Mouse (Mus musculus): ENCODE data around the gene Spdye4c. TPM values are rescaled to one million over a fixed set of nuclear protein-coding genes. Genes with fewer than 3 reads are reported as not detected.

Spdye4c gene
- polyA plus RNA-seq (2012; rRNA removed): not detected in 2 replicates
- polyA plus RNA-seq (2014; fragmentation: Nextera tagmentation; extraction: Ambion mirVana): not detected in 2 replicates

DNA sequence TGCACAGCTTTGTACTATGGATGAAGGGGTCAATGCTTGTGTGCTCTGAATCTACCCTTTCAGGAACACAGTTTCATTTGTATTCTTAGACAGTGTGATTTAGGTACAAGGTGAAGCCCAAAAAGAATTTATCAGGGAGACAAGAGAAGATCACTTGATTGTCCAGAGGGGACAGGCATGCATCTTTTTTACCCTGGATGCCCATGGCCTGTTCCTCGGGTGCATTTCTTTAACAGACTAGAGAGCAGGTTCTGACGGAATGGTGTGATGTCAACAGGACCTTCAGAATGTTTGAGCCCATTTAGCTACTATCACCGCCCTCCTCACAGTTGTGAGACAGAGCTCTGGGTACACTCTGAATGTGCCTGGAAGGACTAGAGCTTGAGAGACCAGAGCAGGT lies at the start of gene Spdye4c:
Gene Spdye4c (plus strand): TSS at position 301 of the 400 bp plus-strand sequence.
- no peak for ATAC-seq (ENCODE audit: insufficient read depth)
- no peaks in the 10 kb centered on the region for H3K9me3 ChIP-seq (ENCODE audit: control insufficient read depth, low read length)
- H3K4me2 ChIP-seq (ENCODE audit: low read depth): no peak within 1 kb of the TSS
- WGBS (ENCODE audit: insufficient replicate concordance): 72% methylated on average over 3 of the region's 3 CpGs
- no peak for DNase-seq (ENCODE audit: low read depth in 3 of 3, low spot score in 3 of 3)
- TF ChIP-seq CTCF (IDR thresholded peaks at IDR 0.05; ENCODE audit: low read depth): no peak
- TF ChIP-seq EP300 (IDR thresholded peaks at IDR 0.05; ENCODE audit: low read depth): no peak
- H3K4me3 ChIP-seq (ENCODE audit: insufficient read depth in 1 of 2, low read depth in 2 of 2, low read length in 2 of 2): no peak within 1 kb of the TSS
- no peak within 1 kb of the TSS for H3K27ac ChIP-seq
- H3K36me3 ChIP-seq (replicated peaks; ENCODE audit: control insufficient read depth, insufficient read depth, low read depth): no peaks in the 10 kb centered on the region
- no peak within 1 kb of the TSS for H3K9ac ChIP-seq (replicated peaks)
- H3K4me1 ChIP-seq (replicated peaks; ENCODE audit: control insufficient read depth in 2 of 2, insufficient read depth in 2 of 2, low read length in 1 of 2): no peaks in the 10 kb centered on the region
- no peaks in the 10 kb centered on the region for H3K27me3 ChIP-seq (ENCODE audit: control insufficient read depth, insufficient read depth, low read length)

GRCm38 (mm10) chr2:128543495-128543894 lies 47.5 kb upstream of the Spdye4c start:
- no peak overlapping the region for H3K27ac ChIP-seq
- TF ChIP-seq CTCF (IDR thresholded peaks at IDR 0.05; ENCODE audit: low read depth): no peak
- ATAC-seq (ENCODE audit: insufficient read depth): no peak
- H3K36me3 ChIP-seq (replicated peaks; ENCODE audit: control insufficient read depth, insufficient read depth, low read depth): no peaks in the 10 kb centered on the region
- WGBS (ENCODE audit: insufficient replicate concordance): 47% methylated on average over 8 of the region's 8 CpGs
- H3K4me1 ChIP-seq (replicated peaks; ENCODE audit: control insufficient read depth in 2 of 2, insufficient read depth in 2 of 2, low read length in 1 of 2): 0 out of 4 replicates have a peak, but pooled peaks cover 0 to 2% of the 10 kb centered on the region in 2 experiments
- no peak overlapping the region for H3K4me3 ChIP-seq (ENCODE audit: insufficient read depth in 1 of 2, low read depth in 2 of 2, low read length in 2 of 2)
- no peak overlapping the region for H3K9ac ChIP-seq (replicated peaks)
- no peak for DNase-seq (ENCODE audit: low read depth in 3 of 3, low spot score in 3 of 3)
- H3K27me3 ChIP-seq (ENCODE audit: control insufficient read depth, insufficient read depth, low read length): no peaks in the 10 kb centered on the region
- H3K4me2 ChIP-seq (ENCODE audit: low read depth): no peak overlapping the region
- H3K9me3 ChIP-seq (ENCODE audit: control insufficient read depth, low read length): no peaks in the 10 kb centered on the region

DNA sequence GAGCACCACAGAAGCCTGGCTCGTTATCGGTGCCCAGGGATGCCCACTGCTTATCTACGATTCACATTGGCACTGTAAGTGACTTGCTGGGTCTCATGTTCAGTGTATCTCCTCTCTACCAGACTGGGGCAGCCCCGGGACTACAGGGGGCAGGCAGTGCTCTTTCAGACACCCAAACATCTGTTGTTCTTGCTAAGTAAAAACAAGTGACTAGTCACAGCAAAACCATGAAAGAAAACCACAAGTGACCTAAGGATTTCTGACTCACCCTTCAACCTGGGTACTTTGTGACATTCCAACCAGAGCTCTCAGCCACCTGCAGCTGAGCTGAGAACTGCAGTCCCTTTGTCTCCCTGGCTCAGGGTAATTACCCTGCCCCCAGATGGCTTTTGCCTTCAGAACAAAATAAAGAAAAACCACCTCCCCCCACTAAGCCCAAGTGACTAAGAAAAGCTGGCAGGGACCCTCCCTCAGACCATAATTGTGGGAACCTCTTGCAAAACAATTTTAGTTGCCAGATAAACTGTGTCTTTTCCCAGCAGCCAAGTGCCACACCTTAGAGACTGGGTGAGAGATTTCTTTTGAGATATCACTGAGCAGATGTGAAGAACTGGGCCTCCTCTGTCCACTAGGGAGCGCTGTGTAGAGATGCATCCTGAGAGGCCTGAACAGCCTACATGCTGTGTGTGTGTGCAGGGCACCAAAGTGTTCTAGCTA lies 46.4 kb upstream of the Spdye4c start:
- peak; percentile 52; the same call in 1 of the 2 replicates for ATAC-seq (ENCODE audit: insufficient read depth)
- Histone ChIP-seq H3K4me2 (ENCODE audit: low read depth) (no peak overlapping the region), H3K27ac (no peak overlapping the region), H3K36me3 (replicated peaks; ENCODE audit: control insufficient read depth, insufficient read depth, low read depth) (no peaks in the 10 kb centered on the region), H3K9ac (replicated peaks) (no peak overlapping the region), H3K4me1 (replicated peaks; ENCODE audit: control insufficient read depth in 2 of 2, insufficient read depth in 2 of 2, low read length in 1 of 2) (0 out of 4 replicates have a peak, but pooled peaks cover 0 to 2% of the 10 kb centered on the region in 2 experiments), H3K27me3 (ENCODE audit: control insufficient read depth, insufficient read depth, low read length) (no peaks in the 10 kb centered on the region), H3K9me3 (ENCODE audit: control insufficient read depth, low read length) (no peaks in the 10 kb centered on the region), H3K4me3 (ENCODE audit: insufficient read depth in 1 of 2, low read depth in 2 of 2, low read length in 2 of 2) (no peak overlapping the region)
- 34% methylated on average over 5 of the region's 5 CpGs for WGBS (ENCODE audit: insufficient replicate concordance)
- DNase-seq (ENCODE audit: low read depth in 3 of 3, low spot score in 3 of 3): peak in 2 of 3 experiments; percentile 15 to 29
- TF ChIP-seq CTCF (IDR thresholded peaks at IDR 0.05; ENCODE audit: low read depth): peak; percentile 75
- TF ChIP-seq EP300 (IDR thresholded peaks at IDR 0.05; ENCODE audit: low read depth): 0 out of 2 replicates have a peak, but pooled peaks have one; percentile 7

GRCm38 (mm10) chr2:128545447-128545846 lies 45.6 kb upstream of the Spdye4c start:
- Histone ChIP-seq H3K4me1 (replicated peaks; ENCODE audit: control insufficient read depth in 2 of 2, insufficient read depth in 2 of 2, low read length in 1 of 2) (0 out of 4 replicates have a peak, but pooled peaks cover 0 to 2% of the 10 kb centered on the region in 2 experiments), H3K9me3 (ENCODE audit: control insufficient read depth, low read length) (no peaks in the 10 kb centered on the region), H3K27ac (no peak overlapping the region), H3K4me2 (ENCODE audit: low read depth) (no peak overlapping the region), H3K9ac (replicated peaks) (no peak overlapping the region), H3K36me3 (replicated peaks; ENCODE audit: control insufficient read depth, insufficient read depth, low read depth) (no peaks in the 10 kb centered on the region), H3K27me3 (ENCODE audit: control insufficient read depth, insufficient read depth, low read length) (no peaks in the 10 kb centered on the region), H3K4me3 (ENCODE audit: insufficient read depth in 1 of 2, low read depth in 2 of 2, low read length in 2 of 2) (no peak overlapping the region)
- TF ChIP-seq EP300 (IDR thresholded peaks at IDR 0.05; ENCODE audit: low read depth): no peak
- no peak for TF ChIP-seq CTCF (IDR thresholded peaks at IDR 0.05; ENCODE audit: low read depth)
- 65% methylated on average over 7 of the region's 7 CpGs for WGBS (ENCODE audit: insufficient replicate concordance)
- DNase-seq (ENCODE audit: low read depth in 3 of 3, low spot score in 3 of 3): no peak
- ATAC-seq (ENCODE audit: insufficient read depth): no peak

- no peak overlapping the region for H3K4me3 ChIP-seq (ENCODE audit: insufficient read depth in 1 of 2, low read depth in 2 of 2, low read length in 2 of 2)
- H3K27ac ChIP-seq: no peak overlapping the region
- H3K9me3 ChIP-seq (ENCODE audit: control insufficient read depth, low read length): no peaks in the 10 kb centered on the region
- ATAC-seq (ENCODE audit: insufficient read depth) (no peak), DNase-seq (ENCODE audit: low read depth in 3 of 3, low spot score in 3 of 3) (no peak)
- TF ChIP-seq EP300 (IDR thresholded peaks at IDR 0.05; ENCODE audit: low read depth): no peak
- TF ChIP-seq CTCF (IDR thresholded peaks at IDR 0.05; ENCODE audit: low read depth): no peak
- 0 out of 4 replicates have a peak, but pooled peaks cover 0 to 2% of the 10 kb centered on the region in 2 experiments for H3K4me1 ChIP-seq (replicated peaks; ENCODE audit: control insufficient read depth in 2 of 2, insufficient read depth in 2 of 2, low read length in 1 of 2)
- H3K27me3 ChIP-seq (ENCODE audit: control insufficient read depth, insufficient read depth, low read length): no peaks in the 10 kb centered on the region
- H3K4me2 ChIP-seq (ENCODE audit: low read depth): no peak overlapping the region
- H3K36me3 ChIP-seq (replicated peaks; ENCODE audit: control insufficient read depth, insufficient read depth, low read depth): no peaks in the 10 kb centered on the region
- no peak overlapping the region for H3K9ac ChIP-seq (replicated peaks)
- whole genome bisulfite sequencing (ENCODE audit: insufficient replicate concordance): 64% methylated on average over 10 of the region's 10 CpGs
Observed at GRCm38 (mm10) chr2:128547079-128547478, 43.9 kb upstream of the Spdye4c start.
